Mouse (Mus musculus) left cerebral cortex, adult 2 months (tissue): Measurements from ENCODE around the gene Atxn10. TPM values are rescaled to one million over a fixed set of nuclear protein-coding genes. Genes with fewer than 3 reads are reported as not detected.

Experiments
- DNase-seq, 2 experiments: peaks; one replicate each; pipeline ENCODE4 v3.0.0; 2021 to 2022; ENCODE audit warnings: low spot score in 2 of 2, mixed read lengths in 1 of 2; ENCODE audit errors: extremely low spot score in 1 of 2
- H3K27ac ChIP-seq: fragments of 200-600 bp; 2 replicates; pipeline ENCODE4 v1.8.1; 2022
- H3K4me3 ChIP-seq: fragments of 200-600 bp; 2 replicates; pipeline ENCODE4 v1.8.1; 2022
- CTCF ChIP-seq: fragments of 200-600 bp; IDR thresholded peaks from 2 replicates; pipeline ENCODE4 v1.8.1; 2022; ENCODE audit warnings: antibody characterized with exemption, mild to moderate bottlenecking, moderate library complexity
- intact Hi-C: fragments of 180-260 bp; cut with DNase I; formaldehyde crosslinking; loops from one replicate; pipeline ENCODE4 v1.15.1; 2025
- long read RNA-seq, 2 experiments: library from polyadenylated mRNA; stranded (forward); transcript quantifications; one replicate each; pipeline ENCODE4 v2.0.0; 2021; ENCODE audit warnings: borderline mapping rate in 2 of 2
- total RNA-seq, 2 experiments: library from RNA; stranded (reverse); gene quantifications; 2 replicates each; pipeline ENCODE4 v1.2.3; 2021

Atxn10 gene
- total RNA-seq: 100 to 1,000 TPM; 238 to 262 TPM
- long read RNA-seq, experiment 1, transcript Atxn10-201 (12 exons, 1,937 nt): major isoform, 248 of 258 reads
- long read RNA-seq, experiment 1, partial matches to known transcripts: 3 of 258 reads
- long read RNA-seq, experiment 1, other reads (novel, unspliced or antisense): 7 of 258 reads
- long read RNA-seq, experiment 2, transcript Atxn10-201 (12 exons, 1,937 nt): major isoform, 156 of 170 reads
- long read RNA-seq, experiment 2, partial matches to known transcripts: 7 of 170 reads
- long read RNA-seq, experiment 2, other reads (novel, unspliced or antisense): 7 of 170 reads

DNA sequence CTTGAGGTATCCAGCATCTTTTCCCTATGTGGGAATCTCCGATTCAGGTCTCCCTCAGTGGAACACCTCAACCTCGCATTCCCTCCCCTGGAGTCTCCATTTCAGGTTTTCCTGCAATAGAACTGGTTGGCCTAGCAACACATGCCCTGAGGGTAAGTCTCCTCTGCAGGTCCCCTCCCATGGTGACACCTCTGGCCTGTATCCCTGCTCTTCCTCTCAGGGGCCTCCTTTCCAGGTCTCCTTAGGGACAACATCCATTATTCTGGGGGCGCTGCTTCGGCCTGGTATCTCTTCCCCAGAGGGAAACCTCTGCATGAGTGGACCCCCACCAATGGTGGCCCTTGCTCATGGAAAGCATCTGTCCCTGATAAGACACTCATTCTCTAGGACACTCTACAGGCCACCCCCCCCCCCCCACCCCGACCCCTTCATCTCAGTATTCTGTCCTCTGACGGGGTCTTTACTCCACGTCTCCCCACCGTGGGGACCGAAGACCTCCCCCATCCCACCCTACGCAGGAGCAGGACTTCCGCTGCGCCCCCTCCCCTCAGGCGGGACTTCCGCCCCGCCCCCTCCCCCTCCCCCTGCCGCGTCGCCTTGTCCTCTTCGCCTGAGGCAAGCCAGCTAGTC, at the start of gene Atxn10:
Atxn10 (plus strand) TSS at position 575 of the 630 bp plus-strand sequence.
- no peak for TF ChIP-seq CTCF
- peak in 1 of 2 experiments; percentile 19 for DNase-seq
- Histone ChIP-seq H3K27ac (peak within 1 kb of the TSS; percentile 98), H3K4me3 (peak within 1 kb of the TSS; percentile 94)
- intact Hi-C loops: no loop called here

DNA sequence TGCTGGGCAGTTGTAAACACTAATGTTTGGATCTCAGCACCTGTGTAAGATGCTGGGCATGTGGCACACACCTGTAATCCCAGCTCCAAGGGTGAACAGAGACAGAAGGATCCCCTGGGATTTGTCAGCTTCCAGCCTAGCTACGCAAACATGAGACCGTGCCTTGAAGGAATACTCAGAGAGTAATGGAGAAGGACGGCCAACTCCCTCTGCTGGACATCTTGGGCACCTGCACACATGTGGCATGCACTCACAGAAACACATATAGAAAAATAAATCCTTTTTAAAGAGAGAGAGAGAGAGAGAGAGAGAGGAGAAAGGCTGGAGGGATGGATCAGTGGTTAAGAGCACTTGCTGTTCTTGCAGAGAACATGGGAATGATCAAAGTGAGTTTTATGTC, 41.4 kb upstream of the Atxn10 start:
- no peak overlapping the region for H3K27ac ChIP-seq
- peak; percentile 9; the same call in 1 of the 2 replicates for TF ChIP-seq CTCF
- no peak for DNase-seq
- H3K4me3 ChIP-seq: no peak overlapping the region
- intact Hi-C loops: no loop called here

DNA sequence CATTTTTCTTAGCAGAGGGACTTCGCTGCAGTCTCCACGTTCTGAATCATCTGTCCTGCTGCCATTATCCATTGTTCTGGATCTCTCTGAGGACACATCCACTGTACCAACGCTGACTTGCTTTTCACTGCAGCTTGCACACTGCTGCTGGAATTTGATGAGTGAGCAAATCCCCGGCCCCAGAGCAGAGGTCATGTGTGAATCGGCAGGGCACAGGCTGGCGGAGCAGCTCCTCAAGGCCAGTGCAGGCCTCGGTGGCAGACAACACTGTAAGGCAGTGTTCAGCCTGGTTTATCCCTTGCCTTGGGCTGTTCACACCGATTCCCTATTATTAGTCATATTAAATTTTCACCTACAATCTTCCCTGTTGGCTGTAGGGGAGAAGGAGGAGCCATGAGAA, 40.5 kb upstream of the Atxn10 start:
- intact Hi-C loops: no loop called here
- Histone ChIP-seq H3K27ac (no peak overlapping the region), H3K4me3 (no peak overlapping the region)
- TF ChIP-seq CTCF: no peak
- DNase-seq: no peak

DNA sequence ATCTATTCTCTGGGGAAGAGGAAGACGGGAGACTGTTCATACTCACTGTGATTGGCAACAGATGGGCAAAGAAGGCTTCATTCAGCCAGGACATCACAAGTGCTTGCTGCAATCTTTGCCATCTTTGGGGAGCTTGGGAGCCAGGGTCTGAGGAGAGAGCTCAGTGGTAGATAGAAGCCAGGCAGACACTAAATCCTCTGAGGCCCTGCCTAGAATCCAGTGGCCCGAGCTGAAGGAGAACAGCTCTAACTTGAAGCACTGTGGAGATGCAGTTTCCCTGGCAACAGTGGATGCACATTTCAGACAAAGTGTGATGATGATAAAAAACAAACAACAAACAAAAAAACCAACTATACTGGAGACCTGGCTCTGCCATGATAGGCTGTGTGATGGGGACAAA, 40.1 kb upstream of the Atxn10 start:
- H3K27ac ChIP-seq: no peak overlapping the region
- DNase-seq: no peak
- H3K4me3 ChIP-seq: no peak overlapping the region
- intact Hi-C loops: no loop called here
- TF ChIP-seq CTCF: no peak

DNA sequence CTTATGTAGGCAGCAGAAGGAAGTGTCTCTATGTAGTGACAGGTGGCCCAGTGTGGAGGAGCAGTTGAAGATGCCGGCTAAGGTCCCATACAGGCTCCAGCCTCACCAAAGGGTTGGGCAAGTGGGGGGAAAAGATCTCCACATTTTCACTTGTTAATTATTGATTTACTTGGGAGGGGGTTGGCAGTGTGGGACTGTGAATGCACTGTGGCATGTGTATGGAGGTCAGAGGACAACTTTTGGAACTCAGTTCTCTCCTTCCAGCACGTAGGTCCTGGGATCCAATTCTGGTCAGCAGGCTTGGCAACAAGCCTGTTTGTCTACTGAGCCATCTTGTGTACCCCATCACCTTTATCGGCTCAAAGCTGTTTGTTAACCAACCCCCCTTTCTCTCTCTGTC, 39.5 kb upstream of the Atxn10 start:
- Histone ChIP-seq H3K27ac (no peak overlapping the region), H3K4me3 (no peak overlapping the region)
- no peak for DNase-seq
- TF ChIP-seq CTCF: no peak
- intact Hi-C loops: no loop called here

DNA sequence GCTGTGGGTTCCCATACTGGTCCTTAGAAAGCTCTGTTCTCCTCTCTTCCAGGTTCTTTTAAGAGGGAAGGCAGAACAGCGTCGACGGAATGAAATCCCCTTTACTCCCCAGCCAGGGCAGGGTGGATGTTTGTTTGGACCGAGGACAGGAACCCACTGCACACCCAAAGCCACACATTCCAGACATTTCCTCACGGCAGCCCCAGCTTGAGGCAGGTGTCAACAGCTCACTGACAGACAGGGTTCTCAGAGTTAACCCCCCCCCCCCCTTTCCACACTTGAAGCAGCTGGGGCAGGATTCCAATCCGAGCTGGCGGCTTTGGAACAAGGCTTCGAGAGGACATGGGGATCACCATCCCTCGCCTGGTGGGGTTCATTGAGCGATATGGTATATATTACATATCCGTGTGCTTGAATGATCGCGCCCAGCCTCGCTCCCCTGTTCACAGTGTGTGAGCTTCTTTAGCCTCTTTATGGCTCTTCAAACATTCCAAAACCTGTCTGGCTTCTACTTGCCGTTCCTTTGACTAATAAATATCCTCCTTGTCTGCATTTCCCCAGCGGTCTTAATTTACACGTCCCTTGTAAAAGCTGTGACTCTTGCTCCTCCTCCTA, 37.8 kb upstream of the Atxn10 start:
- intact Hi-C loops: no loop called here
- H3K27ac ChIP-seq: no peak overlapping the region
- no peak for DNase-seq
- no peak for TF ChIP-seq CTCF
- no peak overlapping the region for H3K4me3 ChIP-seq

DNA sequence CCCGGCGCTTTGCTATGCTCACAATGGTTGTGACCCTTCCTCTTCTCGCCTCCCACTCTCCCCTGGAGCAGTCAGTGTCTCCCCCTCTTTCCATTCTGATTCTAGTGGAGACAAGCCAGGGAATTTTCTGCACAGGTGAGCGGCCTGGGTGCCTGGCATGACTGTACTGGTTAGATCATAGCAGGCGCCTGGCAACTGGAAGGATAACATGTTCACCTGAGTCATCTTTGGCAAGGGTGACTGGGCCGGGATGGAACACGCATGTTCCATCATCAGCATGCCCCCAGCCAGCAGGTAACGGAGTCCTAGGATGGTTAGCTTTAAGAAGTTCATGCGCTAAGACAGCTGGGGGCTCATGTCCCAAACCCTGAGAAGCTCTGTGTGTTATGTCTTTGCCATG, 37.1 kb upstream of the Atxn10 start:
- no peak for DNase-seq
- H3K27ac ChIP-seq: no peak overlapping the region
- no peak for TF ChIP-seq CTCF
- intact Hi-C loops: no loop called here
- no peak overlapping the region for H3K4me3 ChIP-seq

DNA sequence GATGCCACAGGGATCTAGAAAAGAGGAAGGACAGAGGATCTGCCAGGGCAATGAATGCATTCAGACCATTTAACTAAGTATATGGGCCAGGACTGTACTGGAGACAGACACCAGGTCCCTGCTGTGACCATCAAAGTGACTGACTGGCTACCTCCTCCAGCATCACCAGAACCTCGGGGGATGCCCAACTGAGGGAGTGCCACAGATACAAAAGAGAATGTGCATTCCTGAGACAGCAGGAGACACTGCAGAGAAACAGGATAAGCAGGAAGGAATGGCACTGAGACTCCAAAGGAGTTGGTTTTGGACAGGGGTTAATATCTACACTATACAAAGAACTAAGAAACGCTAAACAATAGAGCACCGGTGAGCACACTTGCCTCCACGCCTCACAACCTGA, 32.8 kb upstream of the Atxn10 start:
- no peak for DNase-seq
- no peak overlapping the region for H3K4me3 ChIP-seq
- no peak overlapping the region for H3K27ac ChIP-seq
- intact Hi-C loops: no loop called here
- TF ChIP-seq CTCF: no peak

DNA sequence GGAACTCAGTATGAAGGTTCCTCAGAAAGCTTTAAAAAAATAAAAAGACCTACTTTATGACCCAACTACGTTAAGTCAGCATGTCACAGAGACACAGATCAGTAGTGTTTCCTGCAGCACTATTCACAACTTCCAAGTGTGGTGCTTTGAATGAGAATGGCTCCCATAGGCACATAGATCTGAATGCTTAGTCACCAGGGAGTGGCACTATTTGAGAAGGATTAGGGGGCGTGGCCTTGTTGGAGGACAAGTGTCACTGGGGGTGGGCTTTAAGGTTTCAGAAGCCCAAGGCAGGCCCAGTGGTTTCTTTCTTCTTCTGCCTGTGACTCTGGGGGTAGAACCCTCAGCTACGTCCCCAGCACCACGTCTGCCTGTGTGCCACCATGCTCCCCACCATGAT, 32.1 kb upstream of the Atxn10 start:
- DNase-seq: no peak
- Histone ChIP-seq H3K27ac (no peak overlapping the region), H3K4me3 (no peak overlapping the region)
- TF ChIP-seq CTCF: no peak
- intact Hi-C loops: no loop called here

DNA sequence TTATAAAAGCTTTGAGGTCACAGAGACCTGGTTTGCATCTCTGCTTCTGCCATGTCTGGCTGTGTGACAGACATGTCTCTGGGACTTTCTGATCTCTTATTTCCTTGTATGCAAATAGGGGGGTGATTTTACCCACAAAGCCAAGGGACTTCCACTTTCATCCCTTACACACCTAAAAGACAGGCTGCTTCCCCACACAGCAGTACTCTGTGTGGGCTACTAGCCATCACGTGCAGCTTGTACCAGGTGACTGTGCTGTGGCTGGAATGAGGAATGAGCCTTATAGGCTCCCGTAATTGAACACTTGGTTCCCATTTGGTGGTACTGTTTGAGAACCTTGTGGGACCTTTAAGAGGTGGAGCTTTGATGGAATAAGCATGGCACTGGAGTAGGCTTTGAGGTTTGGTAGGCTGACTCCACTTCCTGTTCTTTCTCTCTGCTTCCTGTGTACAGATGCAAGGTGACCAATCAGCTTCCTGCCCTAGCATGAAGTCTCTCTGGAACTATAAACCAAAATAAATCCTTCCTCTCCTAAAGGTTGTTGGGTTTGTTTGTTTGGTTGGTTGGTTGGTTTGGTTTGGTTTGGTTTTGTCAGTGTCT, 28.9 kb upstream of the Atxn10 start:
- no peak for TF ChIP-seq CTCF
- Histone ChIP-seq H3K4me3 (no peak overlapping the region), H3K27ac (no peak overlapping the region)
- intact Hi-C loops: no loop called here
- no peak for DNase-seq

DNA sequence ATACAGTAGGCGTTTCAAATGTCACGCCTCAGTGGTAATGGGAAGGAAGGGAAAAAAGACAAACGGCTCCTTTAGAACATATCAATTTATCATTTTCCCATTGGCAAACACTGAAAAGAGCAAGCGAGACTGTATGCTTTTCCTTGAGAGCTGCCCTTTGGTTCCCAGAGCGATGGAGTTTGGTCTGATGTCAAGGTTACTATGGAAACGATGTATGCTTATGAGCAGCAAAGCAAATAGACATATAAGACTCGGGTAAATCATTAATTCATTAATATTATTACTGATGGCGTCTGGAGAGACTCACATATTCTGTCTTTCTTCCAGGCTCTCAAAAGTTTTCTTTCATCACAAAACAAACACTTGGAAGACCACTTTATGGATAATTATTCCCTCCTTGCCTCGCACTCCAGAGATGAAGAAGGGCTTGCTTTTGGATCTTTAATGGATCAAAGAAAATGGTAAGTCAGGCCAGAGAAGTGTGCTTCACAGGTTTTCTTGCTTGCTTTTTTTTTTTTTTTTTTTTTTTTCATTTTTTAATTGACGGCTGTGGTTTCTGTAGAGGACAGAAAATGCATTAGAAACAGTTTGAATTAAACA, 24.9 kb upstream of the Atxn10 start:
- intact Hi-C loops: no loop called here
- no peak overlapping the region for H3K27ac ChIP-seq
- TF ChIP-seq CTCF: no peak
- no peak overlapping the region for H3K4me3 ChIP-seq
- DNase-seq: no peak
